Mouse (Mus musculus) embryonic facial prominence, embryonic 12.5 days (tissue): ENCODE measurements around the gene Gm45716. TPM values are rescaled to one million over a fixed set of nuclear protein-coding genes. Genes with fewer than 3 reads are reported as not detected.

Source experiments
- ATAC-seq: fragments of 200-750 bp; cut with Nextera tagmentation; 2 replicates; pipeline ENCODE4 v1.8.0; 2017; ENCODE audit not compliant: insufficient number of reproducible peaks, insufficient read depth, low FRiP score, low TSS enrichment
- H3K27ac ChIP-seq: fragments of 300-500 bp; sonication (generic); 2 replicates; pipeline ENCODE4 v1.5.1; 2016; ENCODE audit warnings: mild to moderate bottlenecking
- H3K27me3 ChIP-seq: fragments of 300-500 bp; sonication (generic); 2 replicates; pipeline ENCODE4 v1.6.1; 2016; ENCODE audit warnings: mild to moderate bottlenecking, moderate library complexity
- H3K36me3 ChIP-seq: fragments of 300-500 bp; sonication (generic); 2 replicates; pipeline ENCODE4 v1.6.1; 2016; ENCODE audit warnings: mild to moderate bottlenecking
- H3K4me1 ChIP-seq: fragments of 300-500 bp; sonication (generic); 2 replicates; pipeline ENCODE4 v1.6.1; 2016
- H3K4me2 ChIP-seq: fragments of 300-500 bp; sonication (generic); replicated peaks from 2 replicates; pipeline ENCODE4 v1.6.1; 2016; ENCODE audit warnings: mild to moderate bottlenecking, moderate library complexity
- H3K4me3 ChIP-seq: fragments of 300-500 bp; sonication (generic); 2 replicates; pipeline ENCODE4 v1.5.1; 2016; ENCODE audit warnings: mild to moderate bottlenecking
- H3K9ac ChIP-seq: fragments of 300-500 bp; sonication (generic); 2 replicates; pipeline ENCODE4 v1.6.1; 2016; ENCODE audit warnings: mild to moderate bottlenecking, moderate library complexity
- H3K9me3 ChIP-seq: fragments of 300-500 bp; sonication (generic); 2 replicates; pipeline ENCODE4 v1.6.1; 2016; ENCODE audit warnings: mild to moderate bottlenecking, moderate library complexity
- WGBS: fragments of 180-500 bp; shearing (Covaris S2); methylation state at CpG from one replicate; pipeline ENCODE4 v1.1.7; 2016; 5-methylcytosine and 5-hydroxymethylcytosine counted together
- polyA plus RNA-seq: library from polyadenylated mRNA; unstranded; fragments of >200 nt; fragmentation: Nextera tagmentation; extraction: Ambion mirVana; gene quantifications from 2 replicates; pipeline ENCODE4 v1.2.1, GENCODE M21; 2016

The Gm45716 gene
- polyA plus RNA-seq = 13.6 and 13.7 TPM in 2 replicates

DNA sequence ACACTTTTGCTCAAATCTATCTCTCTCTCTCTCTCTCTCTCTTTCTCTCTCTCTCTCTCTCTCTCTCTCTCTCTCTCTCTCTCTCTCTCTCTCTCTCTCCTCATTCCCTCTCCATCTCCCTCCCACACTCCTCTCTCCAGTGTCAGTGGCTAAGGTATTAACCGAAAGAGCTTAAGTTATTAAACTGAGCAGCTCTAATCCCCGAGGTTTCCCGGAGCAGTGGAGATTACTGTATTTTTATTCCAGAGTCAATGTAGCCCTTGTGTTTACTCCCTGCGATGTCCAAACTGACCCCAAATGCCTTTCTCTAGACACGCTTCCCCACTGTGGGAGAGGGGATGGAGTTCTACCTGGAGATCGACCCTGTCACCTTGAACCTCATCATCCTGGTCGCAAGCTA is at the start of gene Gm45716:
Gm45716 (plus strand) TSS at position 243 of the 400 bp plus-strand sequence.
- H3K4me3 ChIP-seq = no peak within 1 kb of the TSS
- no peak for ATAC-seq
- no peak within 1 kb of the TSS for H3K9ac ChIP-seq
- no peaks in the 10 kb centered on the region for H3K36me3 ChIP-seq
- H3K27me3 ChIP-seq = no peaks in the 10 kb centered on the region
- WGBS = 79% methylated on average over 7 of the region's 7 CpGs
- H3K4me1 ChIP-seq = no peaks in the 10 kb centered on the region
- H3K9me3 ChIP-seq = no peaks in the 10 kb centered on the region
- H3K4me2 ChIP-seq = no peak within 1 kb of the TSS
- no peak within 1 kb of the TSS for H3K27ac ChIP-seq

GRCm38 (mm10) chr11:90142393-90142792 is 45.1 kb upstream of the Gm45716 start:
- peaks cover 8% of the 10 kb centered on the region; the same call in 1 of the 2 replicates for H3K4me1 ChIP-seq
- no peaks in the 10 kb centered on the region for H3K36me3 ChIP-seq
- 57% methylated on average over 4 of the region's 4 CpGs for WGBS
- H3K4me3 ChIP-seq = no peak overlapping the region
- H3K4me2 ChIP-seq = no peak overlapping the region
- no peak for ATAC-seq
- H3K9ac ChIP-seq = no peak overlapping the region
- H3K27me3 ChIP-seq = no peaks in the 10 kb centered on the region
- H3K9me3 ChIP-seq = no peaks in the 10 kb centered on the region
- no peak overlapping the region for H3K27ac ChIP-seq

- H3K4me3 ChIP-seq = no peak overlapping the region
- no peak overlapping the region for H3K27ac ChIP-seq
- H3K4me2 ChIP-seq = no peak overlapping the region
- H3K27me3 ChIP-seq = no peaks in the 10 kb centered on the region
- WGBS = 51% methylated on average over 4 of the region's 4 CpGs
- H3K9me3 ChIP-seq = no peaks in the 10 kb centered on the region
- no peak overlapping the region for H3K9ac ChIP-seq
- no peaks in the 10 kb centered on the region for H3K36me3 ChIP-seq
- no peak for ATAC-seq
- H3K4me1 ChIP-seq = peaks cover 8% of the 10 kb centered on the region; the same call in 1 of the 2 replicates
Measured at GRCm38 (mm10) chr11:90142936-90143335, 44.5 kb upstream of the Gm45716 start.

- H3K9me3 ChIP-seq = no peaks in the 10 kb centered on the region
- ATAC-seq = no peak
- H3K36me3 ChIP-seq = no peaks in the 10 kb centered on the region
- no peaks in the 10 kb centered on the region for H3K27me3 ChIP-seq
- 94% methylated on average over 17 of the region's 17 CpGs for WGBS
- H3K9ac ChIP-seq = no peak overlapping the region
- peaks cover 8% of the 10 kb centered on the region; the same call in 1 of the 2 replicates for H3K4me1 ChIP-seq
- H3K4me2 ChIP-seq = no peak overlapping the region
- no peak overlapping the region for H3K4me3 ChIP-seq
- no peak overlapping the region for H3K27ac ChIP-seq
Measured at GRCm38 (mm10) chr11:90146086-90146860, 41.2 kb upstream of the Gm45716 start.

- no peak for ATAC-seq
- Histone ChIP-seq H3K27ac (no peak overlapping the region), H3K4me1 (no peaks in the 10 kb centered on the region), H3K27me3 (no peaks in the 10 kb centered on the region), H3K4me2 (no peak overlapping the region), H3K36me3 (no peaks in the 10 kb centered on the region), H3K9ac (no peak overlapping the region), H3K4me3 (no peak overlapping the region), H3K9me3 (no peaks in the 10 kb centered on the region)
- 64% methylated on average over 5 of the region's 5 CpGs for WGBS
Measured at GRCm38 (mm10) chr11:90155066-90155465, 32.4 kb upstream of the Gm45716 start.

GRCm38 (mm10) chr11:90155466-90155865 is 32.0 kb upstream of the Gm45716 start:
- 21% methylated on average over 2 of the region's 2 CpGs for WGBS

DNA sequence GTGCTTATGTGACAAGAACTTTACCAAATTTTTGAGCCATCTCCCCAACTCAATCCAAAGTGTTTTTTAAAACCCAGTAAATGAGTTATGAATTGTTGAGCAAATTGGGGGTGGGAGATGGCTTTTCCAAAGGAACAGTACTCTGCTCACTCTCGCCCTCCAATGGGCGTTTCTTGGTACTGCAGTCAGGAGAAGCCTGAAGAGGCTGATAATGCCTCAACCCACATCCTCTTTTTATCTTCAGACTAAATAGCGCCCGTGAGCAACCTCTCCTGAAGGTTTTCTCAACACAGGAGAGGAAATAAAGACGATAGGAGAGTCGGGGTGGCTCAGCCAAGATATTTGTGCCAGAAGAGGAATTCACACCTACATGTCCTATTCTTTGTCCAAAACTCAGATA is 19.7 kb upstream of the Gm45716 start:
- H3K36me3 ChIP-seq = no peaks in the 10 kb centered on the region
- no peaks in the 10 kb centered on the region for H3K4me1 ChIP-seq
- H3K4me2 ChIP-seq = no peak overlapping the region
- H3K27me3 ChIP-seq = no peaks in the 10 kb centered on the region
- no peak for ATAC-seq
- no peak overlapping the region for H3K27ac ChIP-seq
- H3K9me3 ChIP-seq = no peaks in the 10 kb centered on the region
- H3K4me3 ChIP-seq = no peak overlapping the region
- WGBS = 21% methylated on average over 6 of the region's 6 CpGs
- H3K9ac ChIP-seq = no peak overlapping the region

More at GRCm38 (mm10) chr11:90155466-90155865, 32.0 kb upstream of the Gm45716 start:
- Histone ChIP-seq H3K4me2 (no peak overlapping the region), H3K36me3 (no peaks in the 10 kb centered on the region), H3K9me3 (no peaks in the 10 kb centered on the region), H3K4me1 (no peaks in the 10 kb centered on the region), H3K9ac (no peak overlapping the region), H3K4me3 (no peak overlapping the region), H3K27ac (no peak overlapping the region), H3K27me3 (no peaks in the 10 kb centered on the region)
- ATAC-seq = no peak

- Histone ChIP-seq H3K4me1 (no peaks in the 10 kb centered on the region), H3K27ac (no peak overlapping the region), H3K9me3 (no peaks in the 10 kb centered on the region), H3K36me3 (no peaks in the 10 kb centered on the region), H3K4me2 (no peak overlapping the region), H3K27me3 (no peaks in the 10 kb centered on the region), H3K9ac (no peak overlapping the region), H3K4me3 (no peak overlapping the region)
- no peak for ATAC-seq
- WGBS = 84% methylated on average over 10 of the region's 10 CpGs
Measured at GRCm38 (mm10) chr11:90168338-90169065, 19.0 kb upstream of the Gm45716 start.

GRCm38 (mm10) chr11:90169200-90170013 is 18.1 kb upstream of the Gm45716 start:
- Histone ChIP-seq H3K9me3 (no peaks in the 10 kb centered on the region), H3K36me3 (no peaks in the 10 kb centered on the region), H3K4me3 (0 out of 2 replicates have a peak overlapping the region, but pooled peaks have one; percentile 13), H3K27ac (no peak overlapping the region), H3K9ac (no peak overlapping the region), H3K4me1 (no peaks in the 10 kb centered on the region), H3K4me2 (peak overlapping the region; percentile 40), H3K27me3 (no peaks in the 10 kb centered on the region)
- no peak for ATAC-seq
- 56% methylated on average over 20 of the region's 20 CpGs for WGBS

- ATAC-seq = 0 out of 2 replicates have a peak, but pooled peaks have one; percentile 52
- H3K9ac ChIP-seq = no peak overlapping the region
- no peaks in the 10 kb centered on the region for H3K9me3 ChIP-seq
- no peaks in the 10 kb centered on the region for H3K4me1 ChIP-seq
- H3K36me3 ChIP-seq = no peaks in the 10 kb centered on the region
- peak overlapping the region; percentile 40 for H3K4me2 ChIP-seq
- H3K4me3 ChIP-seq = 0 out of 2 replicates have a peak overlapping the region, but pooled peaks have one; percentile 13
- H3K27me3 ChIP-seq = no peaks in the 10 kb centered on the region
- no peak overlapping the region for H3K27ac ChIP-seq
- 2% methylated on average over 7 of the region's 7 CpGs for WGBS
Measured at GRCm38 (mm10) chr11:90170014-90170320, 17.5 kb upstream of the Gm45716 start.

DNA sequence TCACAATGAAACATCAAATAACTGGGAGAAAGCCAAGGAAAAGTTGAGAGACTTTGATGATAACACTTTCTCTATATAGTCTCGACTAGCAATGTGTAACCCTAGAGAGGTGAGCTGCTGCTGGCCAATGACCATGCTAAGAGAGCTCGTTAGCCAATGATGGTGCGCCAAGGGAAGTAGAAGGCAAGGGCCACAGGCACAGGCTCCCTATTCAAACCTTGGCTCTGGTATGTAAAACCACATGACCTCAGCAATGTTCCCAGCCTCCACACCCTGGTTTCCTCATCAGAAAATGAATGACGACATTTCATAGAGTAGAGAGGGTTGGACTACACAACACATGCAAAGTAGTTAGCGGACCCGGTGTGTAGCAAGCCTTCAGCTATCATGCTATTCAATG is 15.2 kb upstream of the Gm45716 start:
- no peak overlapping the region for H3K9ac ChIP-seq
- no peaks in the 10 kb centered on the region for H3K9me3 ChIP-seq
- no peak overlapping the region for H3K4me2 ChIP-seq
- ATAC-seq = no peak
- H3K36me3 ChIP-seq = no peaks in the 10 kb centered on the region
- H3K27ac ChIP-seq = no peak overlapping the region
- WGBS = 88% methylated on average over 6 of the region's 6 CpGs
- H3K27me3 ChIP-seq = no peaks in the 10 kb centered on the region
- no peaks in the 10 kb centered on the region for H3K4me1 ChIP-seq
- H3K4me3 ChIP-seq = no peak overlapping the region
